Comparison of ENCODE assay signal across 21 mouse cellular contexts in genomic region chr11:24665310-24665709, GRCm38 (mm10).
A peak's percentile ranks its signal among the peaks of the same experiment; 100 is the strongest.
DNase-seq lines count a peak whose midpoint lies in the region; ATAC-seq lines count a peak whose summit lies in the region.
"Had no signal": no experiment of that assay in that cellular context is flagged by ENCODE, and none has a peak within 500 bp of the region (broad histone marks: within the 10 kb centered on the region; RNA-seq: fewer than 3 reads in every experiment).

No protein-coding gene starts in this region.

- ATAC-seq in frontal cortex, adult (ENCODE audit: low TSS enrichment) = peak; percentile 70
- ATAC-seq: activated CD4-positive, CD25-positive, alpha-beta regulatory T cell, adult 4 months; CD4-positive, CD25-positive, alpha-beta regulatory T cell, adult 4 months; Patski had no signal

- DNase-seq in cerebellum, postnatal 10 days = peak; percentile 14 to 29
- DNase-seq in cerebellum, adult 9-10 months = no peak
- no peak for DNase-seq in frontal cortex, postnatal 14 days (ENCODE audit: low spot score in 2 of 2)
- peak; percentile 15 for DNase-seq in layer of hippocampus, adult 11-12 months (ENCODE audit: low spot score)
- no peak for DNase-seq in layer of hippocampus, adult 9-11 months
- peak; percentile 39 for DNase-seq in brain, adult 2 months (ENCODE audit: low read depth, low spot score)
- no peak for DNase-seq in spleen, postnatal 36 days (ENCODE audit: low spot score in 2 of 2)
- DNase-seq: adrenal gland, adult 2 months; adrenal gland, adult 8-10 months; adrenal gland, postnatal 10 days; adrenal gland, postnatal 14 days; adrenal gland, postnatal 25 days; adrenal gland, postnatal 36 days; B cell, adult 2 months; cerebellum, adult 11 months; cerebellum, adult 11-12 months; cerebellum, adult 18-20 months had no signal

Comparison
In these comparisons a context has a peak if more than half of its experiments do, and no peak if none do; other contexts are left out.
1. DNase-seq: peak in cerebellum, postnatal 10 days (2 of 2), layer of hippocampus, adult 11-12 months (single experiment) and brain, adult 2 months (single experiment); none in cerebellum, adult 9-10 months (single experiment), frontal cortex, postnatal 14 days (0 of 2), layer of hippocampus, adult 9-11 months (single experiment) and spleen, postnatal 36 days (0 of 2).